Mouse (Mus musculus): ENCODE results near the gene Steap4.
"Not testable (repeated sequence)": the region's sequence is repeated elsewhere in the genome, so short reads cannot be mapped to it uniquely, and the experiment has no call there.

- TF ChIP-seq MAX (IDR thresholded peaks at IDR 0.05; ENCODE audit: low read depth); REST (IDR thresholded peaks at IDR 0.05; ENCODE audit: insufficient read depth, insufficient read length); POLR2A (IDR thresholded peaks at IDR 0.05; ENCODE audit: insufficient read length, low read depth); USF1 (IDR thresholded peaks at IDR 0.05; ENCODE audit: low read depth); MYOD1 (IDR thresholded peaks at IDR 0.05; ENCODE audit: control insufficient read depth in 1 of 3, insufficient read length in 2 of 3, low read depth in 2 of 3); TCF12 (IDR thresholded peaks at IDR 0.05; ENCODE audit: insufficient read depth, poor library complexity, severe bottlenecking); MYOG (IDR thresholded peaks at IDR 0.05; ENCODE audit: control insufficient read depth in 1 of 3, insufficient read depth in 1 of 3, insufficient read length in 2 of 3, low read depth in 2 of 3); POLR2AphosphoS2 (IDR thresholded peaks at IDR 0.05; ENCODE audit: insufficient read length, low read depth); E2F4 (IDR thresholded peaks at IDR 0.05; ENCODE audit: insufficient read depth); SRF (IDR thresholded peaks at IDR 0.05; ENCODE audit: control insufficient read depth, insufficient read length, low read depth); TCF3 (IDR thresholded peaks at IDR 0.05; ENCODE audit: insufficient read length, low read depth); CEBPB (IDR thresholded peaks at IDR 0.05; ENCODE audit: insufficient read depth, poor library complexity, severe bottlenecking): not testable (repeated sequence)
These were observed 31.4 kb downstream of the Steap4 start for GRCm38 (mm10) chr5:7991631-7992030.

Data from myocyte (in vitro differentiated cells).